Mouse (Mus musculus) brown adipose tissue, adult 24 weeks (tissue): Measurements from ENCODE around the gene Txlna. TPM values are rescaled to one million over a fixed set of nuclear protein-coding genes. Genes with fewer than 3 reads are reported as not detected.

Experiments
- H3K27ac ChIP-seq: fragments of 200-500 bp; replicated peaks from 2 replicates; pipeline ENCODE4 v1.5.1; 2012; ENCODE audit warnings: low read depth, mild to moderate bottlenecking, low read length
- H3K4me1 ChIP-seq: fragments of 200-500 bp; 2 replicates; pipeline ENCODE4 v1.6.1; 2012; ENCODE audit warnings: low read length, mixed read lengths; ENCODE audit not compliant: control insufficient read depth, insufficient read depth, insufficient read length
- H3K4me3 ChIP-seq: fragments of 200-500 bp; 2 replicates; pipeline ENCODE4 v1.5.1; 2012; ENCODE audit warnings: low read depth, mild to moderate bottlenecking, low read length, moderate library complexity; ENCODE audit not compliant: insufficient read depth
- polyA plus RNA-seq: library from polyadenylated mRNA; stranded (reverse); fragments of >200 nt; gene quantifications from 2 replicates; pipeline ENCODE4 v1.2.4, GENCODE M21; 2012; ENCODE audit not compliant: missing spikeins, insufficient read depth, insufficient read length

Txlna gene
- polyA plus RNA-seq, result 13.5 and 15.8 TPM in 2 replicates

DNA sequence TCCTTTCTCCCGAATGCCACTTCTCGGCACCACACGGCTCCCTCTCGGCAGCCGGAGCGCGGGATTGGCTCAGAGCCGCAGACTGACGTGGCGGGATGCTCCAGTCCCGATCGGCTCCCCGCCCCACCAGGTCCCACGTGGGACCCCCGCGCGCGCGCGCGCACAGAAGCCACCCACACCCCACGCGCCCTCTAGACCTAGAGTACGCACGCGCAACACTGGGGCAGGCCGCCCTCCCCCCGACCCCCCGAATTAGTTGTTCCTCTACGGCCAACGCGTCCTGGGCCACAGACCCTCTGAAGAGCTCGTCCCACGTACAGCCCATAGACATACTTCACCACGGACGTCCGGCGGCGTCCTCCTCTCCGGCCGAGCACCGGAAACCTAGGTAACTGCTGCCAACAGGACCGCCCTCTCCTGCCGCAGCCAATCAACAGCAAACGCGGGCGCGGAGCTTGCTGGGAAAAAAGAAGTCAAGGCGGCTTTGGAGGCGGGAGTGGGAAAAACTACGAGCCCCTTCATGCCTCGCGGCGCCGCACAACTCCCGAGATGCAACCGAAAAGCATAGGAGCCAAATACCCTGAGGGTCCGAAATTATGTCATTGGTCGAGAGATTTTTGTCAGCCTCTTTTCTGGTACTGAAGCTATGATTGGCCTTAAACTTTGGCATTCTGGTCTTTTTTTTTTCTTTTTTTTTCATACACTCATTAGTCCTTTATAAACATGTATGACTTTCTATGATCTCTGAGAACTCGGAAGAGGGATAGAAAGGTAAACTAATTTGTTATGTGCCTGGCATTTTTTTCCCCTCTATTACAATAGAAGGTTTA lies at the start of gene Txlna:
TSS of gene Txlna (minus strand) at position 428 of the 830 bp plus-strand sequence.
- peak within 1 kb of the TSS; percentile 99 for H3K27ac ChIP-seq
- peaks cover 4% of the 10 kb centered on the region for H3K4me1 ChIP-seq
- H3K4me3 ChIP-seq, result peak within 1 kb of the TSS; percentile 98

DNA sequence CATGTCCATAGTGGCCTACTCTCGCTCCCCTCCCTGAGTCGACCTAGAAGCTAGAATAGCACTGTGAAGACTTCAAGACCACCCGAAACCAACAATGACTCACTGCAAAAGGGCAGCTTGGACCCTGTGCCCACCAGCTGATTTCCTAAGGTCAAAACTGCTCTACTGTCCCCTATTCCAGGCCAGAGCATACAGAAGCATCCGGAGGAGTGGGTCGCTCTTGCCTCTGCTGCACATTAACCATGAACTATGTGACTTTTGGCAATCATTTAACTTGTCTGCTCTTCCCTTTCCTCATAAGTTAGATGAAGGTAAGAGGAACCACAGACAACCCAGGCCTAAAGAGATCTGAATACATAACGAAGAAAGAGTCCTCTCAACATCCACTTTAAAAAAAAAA lies 43.7 kb upstream of the Txlna start:
- no peak overlapping the region for H3K27ac ChIP-seq

DNA sequence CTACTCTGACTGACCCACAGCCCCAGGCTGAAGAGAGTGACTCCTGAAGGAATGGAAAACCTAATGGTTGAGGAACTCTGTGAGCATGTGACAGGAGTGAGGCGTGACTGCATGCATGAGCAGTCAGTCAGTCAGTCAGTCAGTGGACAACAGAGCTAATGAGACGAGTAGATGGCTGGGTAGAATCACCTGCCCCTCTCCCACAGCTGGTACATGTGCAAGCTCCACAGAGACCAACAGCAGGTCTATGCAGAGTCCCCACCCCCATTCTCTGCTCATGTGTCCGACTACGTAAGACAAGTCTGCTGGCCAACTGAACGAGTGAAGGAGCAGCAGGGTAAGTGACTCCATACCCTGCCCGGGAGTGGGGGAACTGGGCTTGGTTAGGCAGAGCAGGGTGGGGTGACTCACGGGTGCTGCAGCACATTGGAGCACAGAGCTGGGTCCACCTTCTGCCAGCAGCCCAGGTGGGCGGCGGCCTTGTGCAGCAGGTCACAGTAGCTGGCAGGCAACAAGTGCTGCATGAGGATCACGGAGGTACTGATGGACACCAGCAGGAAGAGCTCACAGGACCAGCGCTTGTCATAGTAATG lies 43.1 kb upstream of the Txlna start:
- H3K27ac ChIP-seq, result no peak overlapping the region
- no peaks in the 10 kb centered on the region for H3K4me1 ChIP-seq
- H3K4me3 ChIP-seq, result no peak overlapping the region

More for the DNA sequence above, 43.7 kb upstream of the Txlna start:
- Histone ChIP-seq H3K4me3 (no peak overlapping the region), H3K4me1 (no peaks in the 10 kb centered on the region)

DNA sequence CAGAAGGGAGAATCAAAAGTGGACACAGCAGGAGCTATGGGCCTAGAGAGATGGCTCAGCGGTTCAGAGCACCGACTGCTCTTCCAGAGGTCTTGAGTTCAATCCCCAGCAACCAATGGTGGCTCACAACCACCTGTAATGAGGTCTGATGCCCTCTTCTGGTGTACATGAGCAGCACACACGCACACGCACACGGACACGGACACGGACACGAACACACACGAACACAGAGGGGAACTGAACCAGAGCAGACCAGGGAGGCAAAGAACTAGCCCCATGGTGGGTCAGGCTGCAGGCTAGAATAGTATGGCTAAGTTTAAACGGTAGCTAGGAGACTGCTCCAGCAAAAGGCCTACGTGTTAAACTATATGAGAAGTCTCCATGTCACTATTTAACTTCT lies 41.0 kb upstream of the Txlna start:
- H3K4me1 ChIP-seq, result no peaks in the 10 kb centered on the region
- H3K4me3 ChIP-seq, result no peak overlapping the region
- no peak overlapping the region for H3K27ac ChIP-seq

DNA sequence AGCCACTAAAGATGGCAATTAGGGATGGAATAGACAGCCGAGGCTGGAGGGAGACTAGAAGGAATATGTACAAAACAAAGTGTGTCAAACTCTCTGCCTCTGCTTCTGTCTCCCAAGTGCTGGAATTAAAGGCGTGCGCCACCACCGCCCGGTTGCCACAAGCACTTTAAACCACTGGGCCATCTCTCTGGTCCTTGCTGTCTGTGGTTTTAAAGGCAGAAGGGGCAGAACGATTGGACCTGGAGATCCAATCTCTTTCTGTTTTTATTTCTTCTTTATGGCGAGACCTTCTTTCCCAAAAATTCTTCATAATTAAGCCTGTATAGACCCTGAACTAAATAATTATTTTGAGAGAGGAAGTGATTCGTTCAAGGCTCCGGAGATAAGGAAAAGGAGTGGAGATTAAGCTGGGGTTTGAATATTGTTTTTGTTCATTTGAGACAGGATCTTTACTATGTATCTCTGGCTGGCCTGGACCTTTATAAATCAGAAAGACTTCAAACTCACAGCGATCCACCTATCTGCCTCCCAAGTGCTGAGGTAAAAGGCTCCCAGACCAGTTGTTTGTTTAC lies 32.1 kb upstream of the Txlna start:
- Histone ChIP-seq H3K4me1 (peaks cover 3% of the 10 kb centered on the region; the same call in 1 of the 2 replicates), H3K27ac (peak overlapping the region; percentile 52; the same call in 1 of the 2 replicates), H3K4me3 (peak overlapping the region; percentile 97)

DNA sequence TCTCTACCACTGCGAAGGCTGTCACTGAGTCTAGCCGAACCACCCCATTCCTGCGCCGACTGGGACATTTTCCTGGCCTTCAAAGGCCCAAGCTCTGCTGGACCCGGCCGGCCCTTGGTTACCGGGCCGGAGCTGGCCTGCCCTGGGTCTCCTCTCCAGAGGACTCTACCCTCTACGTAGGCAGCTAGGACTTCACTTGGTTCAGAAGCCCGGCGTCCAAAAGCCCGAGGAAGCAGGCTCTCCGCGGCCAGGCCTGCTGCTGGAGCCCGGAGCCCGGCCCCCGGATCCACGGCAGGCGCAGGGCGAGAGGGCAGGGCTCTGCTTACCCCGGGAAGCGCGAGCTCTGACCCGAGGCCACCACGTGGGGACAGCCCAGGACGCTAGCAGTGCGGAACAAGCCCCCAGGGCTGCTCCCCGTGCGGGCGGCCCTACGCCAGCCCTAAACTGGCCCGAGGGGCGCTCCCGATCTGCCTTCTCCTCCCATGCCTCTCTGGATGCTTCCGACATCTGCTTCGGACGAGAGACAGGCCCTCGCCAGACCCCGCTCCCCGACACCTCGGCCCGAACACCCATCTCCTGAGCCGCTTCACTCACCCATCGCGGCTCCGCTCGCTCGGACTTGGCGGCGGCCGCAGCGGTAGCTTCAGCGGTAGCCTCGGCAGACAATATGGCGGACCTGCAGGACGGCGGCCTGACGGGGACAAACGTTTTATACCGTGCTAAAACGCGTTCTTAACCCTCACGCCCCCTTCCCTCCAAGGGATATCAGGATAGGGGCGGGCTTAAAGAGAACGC lies 31.4 kb upstream of the Txlna start, which contains the start of gene Kpna6:
TSS of gene Kpna6 (minus strand) at position 685 of the 795 bp plus-strand sequence.
- peaks cover 3% of the 10 kb centered on the region; the same call in 1 of the 2 replicates for H3K4me1 ChIP-seq
- peak within 1 kb of the TSS; percentile 91 for H3K27ac ChIP-seq

DNA sequence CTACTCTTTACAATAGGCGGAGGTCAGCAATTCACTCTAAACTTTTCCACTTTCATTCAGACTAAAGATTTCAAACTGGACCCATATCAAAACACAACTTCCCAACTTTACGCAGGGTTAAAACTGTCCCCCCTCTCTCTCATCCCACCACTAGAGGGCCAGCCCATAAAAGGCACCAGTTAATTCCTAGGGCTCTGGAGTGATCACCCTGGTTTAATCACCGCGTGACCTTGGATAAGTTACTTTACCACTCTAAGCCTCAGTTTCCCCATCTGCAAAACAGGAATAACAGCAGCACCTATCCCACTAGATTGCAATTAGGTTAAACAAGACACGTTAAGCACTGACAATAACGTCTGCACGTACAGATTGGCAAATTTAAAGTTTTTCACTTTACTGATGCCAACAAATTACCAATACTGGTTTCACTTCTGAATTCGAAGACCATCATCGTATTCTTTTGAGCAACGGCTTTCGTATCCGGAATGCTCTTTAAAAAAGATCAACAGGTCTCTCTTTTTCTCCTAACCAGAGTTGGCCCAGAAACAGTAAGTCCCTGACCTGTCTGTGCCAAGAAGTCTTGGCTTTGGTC lies 30.7 kb upstream of the Txlna start:
- Histone ChIP-seq H3K4me1 (peaks cover 3% of the 10 kb centered on the region; the same call in 1 of the 2 replicates), H3K4me3 (peak overlapping the region; percentile 97), H3K27ac (peak overlapping the region; percentile 91)

More for the DNA sequence above, 31.4 kb upstream of the Txlna start, which contains the start of gene Kpna6:
- H3K4me3 ChIP-seq, result peak within 1 kb of the TSS; percentile 97

DNA sequence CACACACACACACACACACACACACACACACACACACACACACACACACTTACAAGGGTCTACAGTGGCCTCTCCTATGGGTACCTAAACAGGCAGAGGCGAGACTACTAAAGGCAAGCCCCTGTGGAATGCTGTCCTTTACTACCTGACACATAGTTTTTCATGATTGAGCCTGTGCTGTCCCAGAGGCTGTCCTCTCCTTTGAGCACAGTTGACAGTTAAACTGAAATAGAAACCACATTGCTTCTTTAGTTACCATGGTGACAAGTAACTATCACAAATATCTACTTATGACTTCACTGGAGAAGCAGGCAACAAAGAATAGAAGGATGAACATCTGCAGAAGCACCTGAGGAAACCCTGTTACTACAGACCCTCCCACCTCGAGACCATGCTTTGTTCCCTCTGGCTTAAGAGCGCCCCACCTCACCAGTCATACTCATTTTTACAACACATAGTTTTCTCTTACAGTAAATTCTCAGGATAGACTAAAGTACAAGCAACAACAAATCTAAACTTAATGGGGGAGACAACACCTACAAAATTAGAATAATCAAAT lies 21.5 kb upstream of the Txlna start:
- H3K4me3 ChIP-seq, result no peak overlapping the region
- no peak overlapping the region for H3K27ac ChIP-seq
- H3K4me1 ChIP-seq, result no peaks in the 10 kb centered on the region

DNA sequence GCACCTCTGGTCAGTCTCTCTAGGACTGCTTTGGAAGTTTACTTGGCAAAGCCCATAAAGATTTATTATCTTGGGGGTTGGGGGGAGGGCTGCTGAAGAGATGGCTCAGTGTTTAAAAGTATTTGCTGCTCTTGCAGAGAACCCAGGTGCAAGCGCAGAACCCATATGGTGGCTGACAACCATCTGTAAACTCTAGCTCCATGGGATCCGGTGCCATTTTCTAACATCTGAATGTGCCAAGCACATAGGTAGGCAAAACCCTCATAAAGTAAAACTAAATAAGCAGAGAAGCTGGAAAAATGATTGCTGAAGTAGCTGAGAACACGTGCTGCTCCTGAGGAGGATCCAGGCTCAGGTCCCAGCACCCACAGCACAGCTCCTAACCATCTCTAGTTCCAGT lies 20.7 kb upstream of the Txlna start:
- H3K4me1 ChIP-seq, result no peaks in the 10 kb centered on the region
- H3K27ac ChIP-seq, result no peak overlapping the region
- no peak overlapping the region for H3K4me3 ChIP-seq

DNA sequence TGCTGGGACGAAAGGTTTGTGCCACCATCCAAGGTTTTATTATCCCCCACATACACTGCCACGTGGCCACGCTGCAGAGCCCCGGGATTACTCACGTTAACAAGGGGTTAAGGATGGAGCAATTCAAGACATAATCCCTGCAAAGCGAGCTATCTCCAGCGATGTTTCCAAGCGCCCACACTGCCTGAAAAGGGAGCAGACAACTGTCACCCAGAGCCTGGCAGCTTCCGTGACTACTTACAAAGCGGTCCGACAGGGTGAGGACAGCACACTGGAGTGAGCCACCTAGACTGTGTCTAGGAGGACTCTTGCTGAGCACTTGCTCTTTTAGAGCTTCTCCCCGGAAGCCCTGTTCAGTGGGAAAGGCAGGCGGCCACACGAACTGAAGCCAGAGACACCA lies 13.9 kb upstream of the Txlna start:
- no peak overlapping the region for H3K27ac ChIP-seq
- H3K4me1 ChIP-seq, result no peaks in the 10 kb centered on the region
- H3K4me3 ChIP-seq, result no peak overlapping the region

DNA sequence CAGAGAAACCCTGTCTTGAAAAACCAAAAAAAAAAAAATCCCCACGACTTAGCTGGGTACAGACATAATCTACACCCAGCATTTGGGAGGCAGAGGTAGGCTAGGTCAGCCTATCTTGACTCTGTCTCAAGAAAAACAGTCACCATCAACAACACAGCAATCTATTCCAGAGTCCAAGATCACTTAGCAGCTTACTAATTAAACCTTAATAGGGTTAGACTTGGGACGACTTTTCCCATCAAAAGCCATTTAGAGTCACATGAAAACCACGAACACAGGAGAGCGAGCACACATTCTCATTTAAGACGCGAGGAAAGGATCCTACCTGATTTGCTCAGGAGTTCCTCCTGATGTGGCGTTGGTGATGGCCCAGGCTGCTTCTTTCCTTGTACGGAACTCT lies 9.5 kb upstream of the Txlna start:
- Histone ChIP-seq H3K4me1 (no peaks in the 10 kb centered on the region), H3K4me3 (no peak overlapping the region), H3K27ac (no peak overlapping the region)

DNA sequence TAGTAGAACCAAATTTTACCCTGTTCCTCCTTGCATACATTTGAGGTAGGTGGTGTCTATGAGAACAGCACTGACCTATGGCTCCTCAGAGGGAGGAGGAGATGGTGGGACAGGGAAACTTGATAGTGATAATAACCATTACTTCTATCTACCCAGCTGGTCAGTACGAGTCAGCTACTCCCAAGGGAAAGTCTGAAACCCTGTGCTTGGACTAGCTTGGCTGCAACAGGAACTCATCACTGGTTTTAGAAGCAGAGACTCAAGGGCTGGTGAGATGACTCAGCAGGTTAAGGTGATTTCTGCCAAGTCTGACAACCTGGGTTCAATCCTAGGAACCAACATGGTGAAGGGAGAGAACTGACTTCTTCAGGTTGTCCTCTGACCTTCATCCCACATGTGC lies 7.8 kb upstream of the Txlna start:
- no peak overlapping the region for H3K27ac ChIP-seq
- H3K4me1 ChIP-seq, result no peaks in the 10 kb centered on the region
- H3K4me3 ChIP-seq, result no peak overlapping the region

DNA sequence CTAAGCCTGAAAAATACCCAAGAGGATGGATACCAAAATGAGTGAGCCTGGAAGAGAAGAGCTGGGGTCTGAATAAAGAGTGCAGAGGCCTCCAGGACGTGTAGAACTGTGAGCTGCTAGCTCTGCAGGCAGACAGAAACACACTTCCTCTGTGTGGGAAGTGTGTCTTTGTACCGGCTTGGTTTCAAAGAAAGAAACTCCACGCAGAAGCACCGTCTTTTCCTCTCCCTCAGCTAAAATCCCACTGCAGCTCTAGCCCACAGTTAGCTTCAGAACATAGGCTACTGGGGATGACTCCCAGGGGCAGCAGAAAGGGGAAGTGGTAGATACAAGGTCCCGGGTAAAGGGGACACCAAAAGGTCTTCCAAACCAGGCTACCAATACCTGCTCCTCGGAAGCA lies 4.3 kb upstream of the Txlna start:
- Histone ChIP-seq H3K4me1 (no peaks in the 10 kb centered on the region), H3K27ac (no peak overlapping the region), H3K4me3 (no peak overlapping the region)

DNA sequence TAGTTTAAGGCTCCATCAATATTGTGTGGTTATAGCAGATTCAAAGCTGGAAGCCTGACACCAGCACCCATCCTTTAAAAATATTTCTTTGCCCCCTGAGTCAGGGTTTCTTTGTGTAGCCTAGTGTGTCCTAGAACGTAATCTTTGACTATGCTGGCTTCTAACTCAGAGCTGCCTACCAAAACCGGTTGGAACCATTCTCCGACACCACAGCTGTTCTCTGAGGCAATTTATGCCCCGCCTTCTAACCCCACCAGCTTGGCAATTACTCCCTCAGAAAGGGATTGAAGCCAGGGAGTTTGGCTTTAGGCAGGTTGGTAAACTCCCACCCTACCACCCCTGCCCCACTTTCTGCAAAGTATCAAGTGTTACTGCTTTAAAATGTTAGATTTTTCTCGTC lies 891 bp upstream of the Txlna start:
- Histone ChIP-seq H3K4me1 (peaks cover 4% of the 10 kb centered on the region), H3K27ac (peak overlapping the region; percentile 43), H3K4me3 (no peak overlapping the region)
